Mouse (Mus musculus) G1E (cell line): ENCODE measurements around the gene Snx33. TPM values are rescaled to one million over a fixed set of nuclear protein-coding genes. Genes with fewer than 3 reads are reported as not detected.

ENCODE experiments used
- ATAC-seq: 2 replicates; pipeline ENCODE4 v1.8.0; 2016; ENCODE audit warnings: mild to moderate bottlenecking; ENCODE audit not compliant: insufficient number of reproducible peaks, poor library complexity, low FRiP score, severe bottlenecking; ENCODE audit errors: extremely low read depth
- DNase-seq: peaks from one replicate; pipeline ENCODE4 v3.0.0; 2012; ENCODE audit warnings: low spot score
- H3K27me3 ChIP-seq: 2 replicates; pipeline ENCODE4 v1.6.1; 2012; ENCODE audit warnings: mild to moderate bottlenecking, low read length, inconsistent platforms; ENCODE audit not compliant: insufficient read depth
- H3K36me3 ChIP-seq: replicated peaks from 2 replicates; pipeline ENCODE3; 2012; ENCODE audit warnings: mild to moderate bottlenecking, inconsistent platforms
- H3K4me1 ChIP-seq: 2 replicates; pipeline ENCODE4 v1.6.1; 2012; ENCODE audit warnings: low read depth, low read length, inconsistent platforms, mixed read lengths; ENCODE audit not compliant: insufficient read depth
- H3K4me3 ChIP-seq: 2 replicates; pipeline ENCODE4 v1.5.1; 2012; ENCODE audit warnings: low read depth, mild to moderate bottlenecking, inconsistent platforms, low read length, moderate library complexity, mixed read lengths
- H3K9me3 ChIP-seq: replicated peaks from 2 replicates; pipeline ENCODE4 v1.6.1; 2012; ENCODE audit warnings: inconsistent platforms
- CTCF ChIP-seq: IDR thresholded peaks from 2 replicates; pipeline ENCODE4 v1.5.1; 2012; ENCODE audit warnings: low read depth, low read length, inconsistent platforms, mixed read lengths
- GATA1 ChIP-seq: IDR thresholded peaks from 2 replicates; pipeline ENCODE4 v1.6.1; 2012; ENCODE audit warnings: borderline replicate concordance, low read length, inconsistent platforms, mixed read lengths
- GATA2 ChIP-seq: IDR thresholded peaks from 2 replicates; pipeline ENCODE4 v1.6.1; 2012; ENCODE audit warnings: low read depth, low read length, inconsistent platforms, borderline replicate concordance
- POLR2AphosphoS5 ChIP-seq: IDR thresholded peaks from 2 replicates; pipeline ENCODE4 v1.6.1; 2012; ENCODE audit warnings: low read depth, low read length, inconsistent platforms; ENCODE audit not compliant: insufficient replicate concordance
- TAL1 ChIP-seq: conservative IDR thresholded peaks from 2 replicates; pipeline ENCODE4 v1.6.1; 2012; ENCODE audit warnings: low read depth, low read length, inconsistent platforms, mixed read lengths
- polyA plus RNA-seq: library from polyadenylated mRNA; stranded (reverse); fragments of >175 nt; gene quantifications from 2 replicates; pipeline ENCODE4 v1.2.3, GENCODE M21; 2012
- total RNA-seq, 2 experiments: library from RNA; stranded (forward) in 1 of 2; stranded (reverse) in 1 of 2; fragments of 200-1000 nt in 1 of 2; fragments of >200 nt in 1 of 2; fragmentation: Nextera tagmentation in 1 of 2; gene quantifications; 2 replicates each; pipeline ENCODE4 v1.2.3; 2014 to 2017

Snx33 gene
- total and polyA plus RNA-seq, 3 experiments = 1.2 to 7.4 (median 6.9) TPM

GRCm38 (mm10) chr9:56883470-56883869 is 44.7 kb downstream of the Snx33 start:
- Histone ChIP-seq H3K4me1 (peaks cover 4% of the 10 kb centered on the region; the same call in 1 of the 2 replicates), H3K27me3 (peaks cover 28% of the 10 kb centered on the region; the same call in 1 of the 2 replicates), H3K9me3 (no peaks in the 10 kb centered on the region), H3K4me3 (no peak overlapping the region), H3K36me3 (no peaks in the 10 kb centered on the region)
- no peak for TF ChIP-seq GATA1
- TF ChIP-seq CTCF = no peak
- TF ChIP-seq POLR2AphosphoS5 = no peak
- TF ChIP-seq TAL1 = no peak
- TF ChIP-seq GATA2 = no peak
- DNase-seq = no peak
- no peak for ATAC-seq

- peaks cover 22% of the 10 kb centered on the region; the same call in 1 of the 2 replicates for H3K27me3 ChIP-seq
- no peaks in the 10 kb centered on the region for H3K9me3 ChIP-seq
- DNase-seq = no peak
- peaks cover 2% of the 10 kb centered on the region; the same call in 1 of the 2 replicates for H3K4me1 ChIP-seq
- H3K4me3 ChIP-seq = no peak overlapping the region
- TF ChIP-seq TAL1 (no peak), GATA1 (no peak), GATA2 (no peak), POLR2AphosphoS5 (no peak), CTCF (no peak)
- no peak for ATAC-seq
- H3K36me3 ChIP-seq = no peaks in the 10 kb centered on the region
These were observed 45.4 kb downstream of the Snx33 start for GRCm38 (mm10) chr9:56882818-56883217.

GRCm38 (mm10) chr9:56882283-56882682 is 45.9 kb downstream of the Snx33 start:
- Histone ChIP-seq H3K9me3 (no peaks in the 10 kb centered on the region), H3K4me1 (no peaks in the 10 kb centered on the region), H3K27me3 (peaks cover 20% of the 10 kb centered on the region; the same call in 1 of the 2 replicates), H3K36me3 (no peaks in the 10 kb centered on the region), H3K4me3 (no peak overlapping the region)
- DNase-seq = no peak
- TF ChIP-seq GATA2 (no peak), TAL1 (no peak), CTCF (no peak), POLR2AphosphoS5 (no peak), GATA1 (no peak)
- ATAC-seq = no peak

GRCm38 (mm10) chr9:56881539-56882082 is 46.6 kb downstream of the Snx33 start:
- no peak for DNase-seq
- TF ChIP-seq GATA1 = no peak
- TF ChIP-seq TAL1 = no peak
- TF ChIP-seq CTCF = no peak
- no peak for TF ChIP-seq GATA2
- TF ChIP-seq POLR2AphosphoS5 = no peak
- H3K4me3 ChIP-seq = no peak overlapping the region
- ATAC-seq = no peak
- H3K9me3 ChIP-seq = no peaks in the 10 kb centered on the region
- peaks cover 25% of the 10 kb centered on the region; the same call in 1 of the 2 replicates for H3K27me3 ChIP-seq
- no peaks in the 10 kb centered on the region for H3K36me3 ChIP-seq
- no peaks in the 10 kb centered on the region for H3K4me1 ChIP-seq

- Histone ChIP-seq H3K36me3 (no peaks in the 10 kb centered on the region), H3K4me3 (no peak overlapping the region), H3K27me3 (peaks cover 26% of the 10 kb centered on the region; the same call in 1 of the 2 replicates), H3K9me3 (no peaks in the 10 kb centered on the region), H3K4me1 (no peaks in the 10 kb centered on the region)
- no peak for DNase-seq
- TF ChIP-seq TAL1 = no peak
- no peak for TF ChIP-seq GATA1
- no peak for TF ChIP-seq CTCF
- TF ChIP-seq POLR2AphosphoS5 = no peak
- TF ChIP-seq GATA2 = no peak
- no peak for ATAC-seq
These were observed 47.4 kb downstream of the Snx33 start for GRCm38 (mm10) chr9:56880790-56881189.

GRCm38 (mm10) chr9:56877284-56877683 is 50.9 kb downstream of the Snx33 start:
- H3K36me3 ChIP-seq = no peaks in the 10 kb centered on the region
- H3K9me3 ChIP-seq = no peaks in the 10 kb centered on the region
- DNase-seq = no peak
- TF ChIP-seq POLR2AphosphoS5 (no peak), CTCF (no peak), TAL1 (no peak), GATA2 (no peak), GATA1 (no peak)
- H3K4me3 ChIP-seq = no peak overlapping the region
- peaks cover 8% of the 10 kb centered on the region; the same call in 1 of the 2 replicates for H3K27me3 ChIP-seq
- no peak for ATAC-seq
- H3K4me1 ChIP-seq = no peaks in the 10 kb centered on the region

GRCm38 (mm10) chr9:56876784-56877183 is 51.4 kb downstream of the Snx33 start:
- Histone ChIP-seq H3K4me3 (no peak overlapping the region), H3K27me3 (peaks cover 10% of the 10 kb centered on the region; the same call in 1 of the 2 replicates), H3K9me3 (no peaks in the 10 kb centered on the region), H3K36me3 (no peaks in the 10 kb centered on the region), H3K4me1 (no peaks in the 10 kb centered on the region)
- DNase-seq = no peak
- ATAC-seq = no peak
- TF ChIP-seq GATA2 (no peak), CTCF (no peak), TAL1 (no peak), POLR2AphosphoS5 (no peak), GATA1 (no peak)
